Mouse (Mus musculus): ENCODE results near the gene Gm49405.

DNA sequence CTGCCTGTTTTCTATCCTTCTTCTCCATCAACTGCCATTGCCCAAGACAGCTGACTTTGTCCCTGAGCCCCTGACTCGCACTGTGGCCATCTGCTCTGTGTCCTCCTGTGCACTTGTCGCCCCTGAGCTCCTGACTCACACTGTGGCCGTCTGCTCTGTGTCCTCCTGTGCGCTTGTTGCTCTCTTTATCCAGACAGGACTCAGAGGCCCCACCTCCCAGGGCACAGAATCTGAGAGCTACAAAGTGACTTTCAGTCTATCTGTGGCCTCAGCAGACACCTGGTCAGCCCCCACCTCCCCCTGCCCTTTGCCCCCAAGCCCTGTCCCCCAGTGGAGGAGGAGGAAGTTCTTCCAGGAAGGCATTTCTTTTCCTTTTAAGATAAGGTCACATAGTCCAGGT is 44.6 kb upstream of the Gm49405 start:
- TF ChIP-seq CTCF (IDR thresholded peaks at IDR 0.05; ENCODE audit: low read depth, low read length) (no peak), POLR2A (IDR thresholded peaks at IDR 0.05; ENCODE audit: borderline replicate concordance, low read depth, low read length) (no peak)

All from bone marrow macrophage, adult 2 months (primary cell).